Mouse (Mus musculus) naive thymus-derived CD4-positive, alpha-beta T cell, adult 2 months (primary cell): ENCODE measurements at regions not wholly inside any gene's neighbourhood (a gene's known extent, or its start where the extent isn't known, plus 50 kb on each side); places are given as distances from the start of the nearest gene placed in this dataset.

Experiments used
- DNase-seq: peaks from one replicate; pipeline ENCODE4 v3.0.0-alpha.2; 2011; ENCODE audit warnings: low read depth

DNA sequence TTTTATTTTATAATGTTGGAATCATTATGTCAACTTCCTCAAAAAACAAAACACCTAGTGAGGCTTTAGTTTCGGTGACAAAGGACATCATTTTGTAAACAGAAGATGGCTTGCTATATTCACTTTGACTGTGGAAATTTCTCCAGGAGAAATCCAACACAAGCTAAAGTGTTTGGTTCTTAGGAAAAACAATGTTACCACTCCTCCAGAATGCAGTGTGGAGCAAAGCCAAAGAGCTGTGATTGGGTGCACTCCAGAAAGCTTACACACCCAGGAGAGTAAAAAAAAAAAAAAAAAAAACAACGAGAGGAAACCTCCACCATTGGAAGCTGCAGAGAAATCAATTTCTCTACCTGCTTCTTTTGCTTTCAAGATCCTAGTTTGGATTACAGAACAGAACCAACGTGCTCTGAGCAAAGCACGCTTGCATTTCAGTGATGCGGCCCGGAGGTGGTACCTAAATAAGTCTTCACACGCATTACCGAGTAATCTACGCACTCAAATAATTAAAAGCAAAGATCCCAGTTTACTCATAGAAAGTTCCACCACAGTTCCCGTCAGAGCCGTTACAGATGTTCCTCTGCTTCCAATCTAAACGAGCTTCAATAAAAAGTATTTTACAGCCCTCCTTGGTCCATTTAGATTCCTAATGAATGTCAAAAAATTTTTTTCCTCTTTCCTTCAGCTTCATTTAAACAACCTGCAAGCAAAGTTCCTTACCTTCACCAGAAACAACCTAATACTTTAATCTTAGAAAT lies 199.5 kb upstream of the Gk2 start:
- no peak for DNase-seq

- DNase-seq: no peak
These were observed 198.4 kb upstream of the Gk2 start for GRCm38 (mm10) chr5:97655266-97655665.

DNA sequence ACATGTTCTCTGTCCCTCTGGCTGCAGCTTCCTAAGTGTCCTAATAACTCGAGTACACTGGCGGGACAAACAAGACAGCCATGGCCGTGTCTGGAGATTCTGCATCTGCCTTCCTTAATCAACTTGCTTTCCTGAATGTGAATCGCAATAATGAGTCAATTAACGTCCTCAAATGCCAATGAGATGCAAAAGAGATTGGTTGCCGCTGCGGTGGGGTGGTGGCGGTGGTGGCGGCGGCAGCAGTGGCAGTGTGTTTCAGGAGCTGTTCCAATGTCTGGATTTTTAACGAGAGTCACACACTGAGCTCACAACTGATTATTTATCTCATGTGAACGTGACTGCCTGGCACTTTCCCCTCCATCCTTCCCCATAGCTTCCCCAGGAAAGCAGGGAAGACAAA lies 197.6 kb upstream of the Gk2 start:
- no peak for DNase-seq

DNA sequence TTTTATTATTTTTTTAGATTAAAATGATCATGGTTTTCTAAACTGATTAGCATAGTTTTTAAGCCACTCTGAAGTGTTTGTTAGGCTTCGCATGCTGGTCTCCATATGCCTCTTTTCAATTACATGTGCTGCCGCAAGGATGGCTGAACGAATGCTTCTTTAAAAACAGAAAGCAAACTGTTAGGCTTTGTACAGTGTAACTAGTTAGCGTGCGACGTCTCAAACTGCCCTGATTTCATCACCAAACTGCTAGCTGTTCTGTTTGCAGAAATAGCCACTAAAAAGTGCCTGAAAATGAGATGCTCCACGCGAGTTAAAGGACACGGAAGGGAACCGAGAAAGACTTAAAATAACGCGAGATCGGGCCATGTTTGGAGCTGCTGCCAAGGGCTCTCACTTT lies 185.4 kb upstream of the Gk2 start:
- DNase-seq: no peak

DNA sequence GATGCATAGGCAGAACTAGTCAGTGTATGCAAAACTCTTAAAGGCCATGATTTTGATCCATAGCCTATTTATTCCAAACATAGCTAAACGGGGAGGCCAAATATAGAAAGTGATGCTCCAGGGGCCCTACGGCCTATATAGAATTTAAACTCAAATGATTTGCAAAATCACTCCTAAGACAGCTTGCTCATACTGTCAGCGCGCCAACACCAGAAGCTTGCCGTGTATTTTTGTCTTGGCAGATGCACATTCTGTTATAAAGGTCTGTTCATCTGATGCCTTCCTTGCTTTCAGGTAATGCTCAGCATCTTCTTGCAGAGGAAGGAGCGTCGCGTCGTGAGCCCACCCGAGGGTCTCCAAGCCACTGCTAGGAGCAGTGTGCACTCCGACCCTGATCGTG lies 184.8 kb upstream of the Gk2 start:
- DNase-seq: no peak

- no peak for DNase-seq
These were observed 179.5 kb upstream of the Gk2 start for GRCm38 (mm10) chr5:97636357-97636756.

DNA sequence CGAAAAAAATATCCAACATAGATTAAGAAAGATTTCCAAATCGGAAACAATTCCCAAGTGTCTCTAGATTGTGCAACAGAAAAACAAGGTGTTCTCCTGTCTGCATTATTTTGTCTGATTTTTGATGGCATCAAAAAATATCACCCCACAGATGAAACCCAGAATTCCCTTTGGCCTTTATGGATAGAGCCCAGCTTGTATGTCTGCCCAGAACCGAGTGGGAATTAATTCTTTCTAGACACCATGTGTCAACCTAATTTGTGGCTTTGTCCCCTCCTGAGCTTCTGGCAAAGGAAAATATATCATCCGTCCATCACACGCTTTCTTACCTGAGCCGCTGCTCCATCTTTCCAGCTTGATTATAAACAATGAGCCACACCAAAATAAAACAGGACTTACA lies 176.9 kb upstream of the Gk2 start:
- DNase-seq: no peak

GRCm38 (mm10) chr5:97632791-97633190 lies 176.0 kb upstream of the Gk2 start:
- DNase-seq: peak; percentile 49

GRCm38 (mm10) chr5:97625200-97625599 lies 168.4 kb upstream of the Gk2 start:
- DNase-seq: no peak

- DNase-seq: no peak
These were observed 163.1 kb upstream of the Gk2 start for GRCm38 (mm10) chr5:97619890-97620289.

GRCm38 (mm10) chr5:97618411-97618810 lies 161.6 kb upstream of the Gk2 start:
- no peak for DNase-seq

GRCm38 (mm10) chr5:97602176-97602575 lies 145.4 kb upstream of the Gk2 start:
- no peak for DNase-seq

- DNase-seq: no peak
These were observed 144.6 kb upstream of the Gk2 start for GRCm38 (mm10) chr5:97601384-97601783.

GRCm38 (mm10) chr5:97598741-97599140 lies 141.9 kb upstream of the Gk2 start:
- DNase-seq: no peak

DNA sequence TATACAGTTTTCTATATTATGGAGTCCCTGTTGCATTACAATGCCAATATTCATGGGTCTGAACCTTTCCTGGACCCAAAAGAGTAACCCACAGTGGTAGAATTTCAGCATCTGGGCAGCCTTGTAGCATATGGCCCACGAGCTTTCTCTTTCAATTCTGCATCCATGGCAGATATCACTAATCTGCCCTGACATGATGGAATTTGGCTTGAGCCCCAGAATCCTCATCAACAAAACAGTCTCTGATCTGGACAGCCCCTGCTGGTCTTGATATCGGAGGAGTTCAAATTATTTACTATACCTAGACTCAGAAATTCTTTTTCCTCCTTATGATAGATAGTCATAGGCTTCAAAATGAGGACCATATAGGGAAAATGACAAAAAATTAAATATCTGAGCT lies 139.1 kb upstream of the Gk2 start:
- no peak for DNase-seq

DNA sequence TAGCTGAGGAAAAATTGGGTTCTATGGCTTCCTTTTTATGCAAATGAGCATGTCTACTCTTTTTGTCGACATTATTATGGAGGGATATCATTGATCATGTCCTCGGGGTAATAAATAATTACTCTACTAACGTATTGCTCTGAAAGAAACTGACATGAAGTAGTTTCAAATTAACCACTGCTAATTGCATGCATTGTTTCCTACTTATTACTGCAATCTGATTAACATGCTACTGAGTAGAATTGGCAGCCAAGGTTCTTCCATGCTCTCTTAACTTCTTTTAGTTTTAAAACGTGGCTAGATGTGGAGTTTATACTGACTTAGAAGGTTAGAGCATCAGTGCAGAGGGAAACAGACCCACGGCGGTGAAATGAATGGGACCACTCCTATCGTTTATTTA lies 137.3 kb upstream of the Gk2 start:
- DNase-seq: no peak

- DNase-seq: no peak
These were observed 125.7 kb upstream of the Gk2 start for GRCm38 (mm10) chr5:97582509-97582908.

DNA sequence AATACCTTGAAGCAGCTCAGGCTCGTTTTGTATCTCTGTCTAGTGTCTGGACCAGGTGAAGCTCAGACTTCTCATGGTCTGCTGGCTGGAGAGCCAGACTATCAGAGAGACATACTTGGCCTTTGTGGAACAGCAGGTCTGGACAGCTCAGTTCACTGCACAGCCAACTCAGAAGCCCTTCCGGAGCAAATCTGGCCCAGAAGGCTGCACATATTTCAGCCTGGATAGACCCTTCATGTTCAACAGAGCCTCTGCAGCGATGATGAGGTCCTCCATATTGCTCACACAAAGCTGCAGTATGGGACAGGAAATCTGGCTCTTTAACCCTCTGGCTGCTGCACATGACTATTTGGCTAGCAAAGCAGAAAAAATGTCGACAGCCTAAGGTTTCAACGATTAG lies 108.7 kb upstream of the Gk2 start:
- no peak for DNase-seq

GRCm38 (mm10) chr5:97563724-97564123 lies 106.9 kb upstream of the Gk2 start:
- DNase-seq: no peak

DNA sequence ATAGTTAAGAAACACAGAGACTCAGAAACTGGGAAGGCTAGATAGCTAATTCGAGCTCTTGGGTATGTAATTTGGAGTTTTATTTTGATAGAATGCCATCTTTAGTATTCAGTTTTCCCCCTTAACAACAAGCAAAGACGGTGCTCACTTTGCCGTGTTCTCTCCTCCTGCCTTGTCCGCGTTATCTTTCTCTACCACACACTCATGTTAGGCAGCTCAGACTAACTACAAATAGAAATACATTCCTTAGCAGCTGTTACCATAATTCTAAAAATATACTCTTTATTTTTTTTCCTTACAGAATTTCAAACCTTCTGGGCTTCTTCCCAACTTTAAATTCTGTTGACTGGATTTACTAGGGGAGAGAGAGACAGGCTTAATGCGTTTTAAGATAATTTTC lies 97.5 kb upstream of the Gk2 start:
- DNase-seq: no peak

DNA sequence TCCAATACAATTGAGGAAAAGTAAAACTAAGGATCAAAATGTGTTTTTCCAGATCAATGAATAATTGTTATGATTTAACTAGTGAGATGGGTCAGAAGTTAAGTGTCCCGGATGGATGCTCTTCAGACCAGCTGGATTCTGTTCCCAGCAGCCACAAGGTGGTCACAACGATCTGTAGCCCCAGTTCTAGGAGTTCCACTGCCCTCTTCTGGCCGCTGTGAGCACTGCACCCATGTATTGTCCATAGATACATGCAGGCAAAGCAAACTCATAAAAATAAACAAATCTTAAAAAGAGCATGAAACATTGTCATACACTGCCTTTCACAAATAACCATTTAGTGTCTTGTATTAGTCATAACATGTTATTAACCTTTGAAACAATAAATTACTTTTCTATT lies 96.3 kb upstream of the Gk2 start:
- DNase-seq: peak; percentile 8

- no peak for DNase-seq
These were observed 80.9 kb upstream of the Gk2 start for GRCm38 (mm10) chr5:97537492-97538257.

- no peak for DNase-seq
These were observed 76.9 kb upstream of the Gk2 start for GRCm38 (mm10) chr5:97533733-97534132.

- no peak for DNase-seq
These were observed 70.7 kb upstream of the Gk2 start for GRCm38 (mm10) chr5:97527555-97527954.
